Mouse (Mus musculus): Measurements from ENCODE around the gene Jak1.

Jak1 gene

DNA sequence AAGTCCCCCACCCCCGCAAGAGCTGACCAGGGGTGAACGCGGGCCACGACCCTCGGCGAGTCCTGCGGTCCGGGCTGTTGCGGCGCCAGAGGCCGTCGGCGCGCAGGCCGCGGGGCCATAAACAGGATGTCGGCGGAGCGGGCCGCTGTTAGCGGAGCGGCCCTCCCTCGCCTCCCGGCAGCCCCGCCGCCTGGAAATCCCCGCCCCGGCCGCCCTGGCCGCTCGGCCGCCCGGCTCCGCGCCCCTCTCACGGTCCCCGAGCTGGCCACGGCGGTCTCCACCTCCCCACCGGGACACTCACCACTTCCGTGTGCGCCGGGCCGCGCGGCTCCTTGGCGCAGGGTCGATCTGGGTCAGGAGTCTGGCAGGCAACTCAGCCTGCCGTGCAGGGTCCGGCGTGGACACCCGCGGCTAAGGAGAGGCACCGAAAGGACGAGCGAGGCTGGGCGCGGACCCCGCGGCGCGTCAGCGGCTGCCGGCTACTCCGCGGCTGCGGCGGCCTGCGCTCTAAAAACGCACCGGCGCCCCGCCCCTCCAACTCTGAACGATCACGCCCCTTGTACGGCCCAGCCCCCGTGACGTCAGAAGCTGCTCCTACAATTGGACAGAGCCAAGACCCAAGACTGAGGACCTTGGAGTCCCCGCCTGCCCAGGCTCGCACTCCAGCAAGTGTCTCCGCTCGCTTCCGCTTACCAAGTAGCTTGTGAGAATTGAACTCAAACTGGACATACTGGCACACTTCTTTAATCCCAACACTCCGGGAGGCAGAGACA lies at the start of gene Jak1:
Jak1 (minus strand) TSS at position 542 of the 773 bp plus-strand sequence.
- DNase-seq, result peak; percentile 97

DNA sequence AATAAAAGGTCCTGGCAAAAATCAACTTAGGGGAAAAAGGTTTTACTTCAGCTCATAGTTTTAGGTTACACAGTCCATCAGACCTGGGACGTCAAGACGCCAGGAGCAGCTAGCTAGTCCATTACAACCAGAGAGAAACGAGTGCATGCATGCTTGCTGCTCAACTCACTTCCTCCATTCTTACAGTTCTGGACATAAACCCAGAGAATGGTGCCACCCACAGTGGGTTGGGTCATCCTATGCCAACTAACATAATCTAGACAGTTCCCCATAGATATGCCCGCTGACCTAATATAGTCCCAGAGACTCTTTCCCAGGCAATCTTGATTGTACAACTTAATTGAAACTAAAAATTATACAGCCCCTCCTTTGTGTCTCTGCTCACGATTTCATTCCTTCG lies 47.0 kb upstream of the Jak1 start:
- no peak for DNase-seq

DNA sequence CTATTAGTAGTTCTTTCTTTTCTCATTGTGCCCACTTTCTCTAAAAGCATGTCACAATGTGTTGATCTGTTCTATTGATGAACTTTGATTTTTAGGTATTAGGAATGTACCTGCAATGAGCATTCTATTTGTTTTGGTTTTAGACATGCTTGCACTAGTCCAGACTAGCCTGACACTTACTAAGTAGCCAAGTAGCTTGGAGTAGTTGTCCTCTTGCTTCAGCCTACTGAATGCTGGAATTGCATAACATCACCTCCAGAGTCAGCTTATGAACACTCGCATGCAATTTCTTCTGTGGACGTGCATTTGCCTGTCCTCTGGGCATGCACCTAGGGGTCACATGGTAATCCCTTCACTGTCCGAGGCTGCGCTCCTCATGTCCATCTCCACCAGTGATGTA lies 43.1 kb upstream of the Jak1 start:
- no peak for DNase-seq

DNA sequence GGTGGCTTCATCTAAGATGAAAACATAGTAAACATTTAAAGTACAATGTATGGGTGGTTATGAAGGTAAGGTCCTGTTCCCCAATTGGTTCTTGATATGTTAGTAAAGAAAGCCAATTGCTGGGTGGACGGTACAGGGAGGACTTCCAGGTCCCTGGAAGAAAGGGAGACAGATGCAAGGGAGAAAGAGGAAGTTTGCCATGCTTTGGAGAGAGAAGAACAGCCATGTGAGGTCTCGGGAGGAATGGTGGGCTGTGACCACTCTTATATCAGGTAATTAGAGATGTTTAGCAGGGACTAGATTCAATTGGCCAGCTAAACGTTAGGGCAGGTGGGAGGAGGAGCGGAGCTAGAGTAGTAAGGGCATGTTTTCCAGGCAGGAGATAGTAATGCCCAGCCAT lies 42.2 kb upstream of the Jak1 start:
- no peak for DNase-seq

DNA sequence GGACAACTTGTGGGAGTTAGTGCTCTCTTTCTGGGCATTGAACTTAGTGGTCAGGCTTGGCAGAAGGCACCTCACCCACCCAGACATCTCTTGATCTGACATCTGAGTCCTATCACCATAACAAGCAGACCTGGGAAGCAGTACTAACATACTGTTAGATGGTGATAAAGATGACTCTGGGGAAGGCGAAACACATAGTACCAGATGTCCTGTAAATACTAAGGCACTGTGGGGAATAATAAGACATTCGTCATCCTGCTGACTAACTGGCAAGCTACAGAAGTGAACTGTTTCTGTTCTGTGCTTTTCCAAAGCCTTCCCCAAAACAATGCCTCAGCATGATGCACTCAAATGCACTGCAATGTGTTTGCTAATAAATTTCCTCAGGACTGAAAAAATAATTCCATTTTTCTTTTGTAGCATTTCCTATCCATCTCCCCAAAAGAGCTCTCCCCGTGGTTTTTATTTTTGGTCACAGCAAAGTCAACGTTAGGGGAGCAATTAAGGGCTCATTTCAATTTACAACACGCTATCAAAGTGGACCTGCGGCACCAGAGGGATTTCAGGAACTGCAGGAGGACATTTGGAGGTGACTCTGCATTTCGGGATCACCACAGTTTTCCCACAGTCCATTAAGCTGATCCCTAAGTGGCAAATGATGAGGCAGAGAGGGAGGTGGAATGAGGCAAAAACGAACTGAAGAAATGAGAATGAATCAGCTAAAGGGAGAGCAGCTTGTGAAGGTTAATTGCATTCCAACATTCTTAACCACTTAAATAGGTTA lies 41.2 kb upstream of the Jak1 start:
- DNase-seq, result no peak

DNA sequence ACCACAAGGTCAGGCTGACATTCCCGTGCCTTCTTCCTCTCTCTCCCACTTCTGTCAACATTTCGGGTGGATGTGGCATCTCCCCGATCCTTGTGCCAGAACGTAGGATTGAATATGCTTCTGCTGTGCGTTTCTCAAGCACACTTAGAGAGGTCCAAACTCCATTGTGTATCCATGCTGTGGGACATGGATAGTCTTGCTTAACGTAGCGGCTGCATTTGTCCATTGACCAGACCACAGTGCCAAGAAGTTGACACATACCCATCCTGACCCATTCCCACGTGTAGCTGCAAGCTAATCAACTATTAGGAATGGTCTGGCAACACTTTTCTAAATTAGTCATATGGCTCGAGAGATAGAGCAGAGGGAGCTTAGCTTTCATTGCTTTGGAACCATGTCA lies 40.0 kb upstream of the Jak1 start:
- DNase-seq, result no peak

DNA sequence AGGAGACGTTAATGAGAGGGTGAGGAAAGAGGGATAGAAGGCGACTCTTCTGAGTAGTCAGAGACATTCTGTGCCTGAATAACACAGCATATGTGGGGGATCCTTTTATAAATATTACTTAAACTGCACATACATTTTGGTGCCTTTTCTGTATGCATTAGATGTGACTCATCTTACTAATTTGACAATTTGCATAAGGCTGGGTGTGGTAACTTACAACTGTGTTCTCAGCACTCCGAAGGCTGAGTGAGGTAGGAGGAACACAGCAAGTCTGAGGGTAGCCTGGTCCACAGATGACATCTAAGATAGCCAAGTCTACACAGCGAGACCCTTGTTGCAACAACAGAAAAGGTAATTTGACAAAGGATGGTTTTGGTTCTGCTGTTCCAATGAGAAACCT lies 39.0 kb upstream of the Jak1 start:
- DNase-seq, result no peak

DNA sequence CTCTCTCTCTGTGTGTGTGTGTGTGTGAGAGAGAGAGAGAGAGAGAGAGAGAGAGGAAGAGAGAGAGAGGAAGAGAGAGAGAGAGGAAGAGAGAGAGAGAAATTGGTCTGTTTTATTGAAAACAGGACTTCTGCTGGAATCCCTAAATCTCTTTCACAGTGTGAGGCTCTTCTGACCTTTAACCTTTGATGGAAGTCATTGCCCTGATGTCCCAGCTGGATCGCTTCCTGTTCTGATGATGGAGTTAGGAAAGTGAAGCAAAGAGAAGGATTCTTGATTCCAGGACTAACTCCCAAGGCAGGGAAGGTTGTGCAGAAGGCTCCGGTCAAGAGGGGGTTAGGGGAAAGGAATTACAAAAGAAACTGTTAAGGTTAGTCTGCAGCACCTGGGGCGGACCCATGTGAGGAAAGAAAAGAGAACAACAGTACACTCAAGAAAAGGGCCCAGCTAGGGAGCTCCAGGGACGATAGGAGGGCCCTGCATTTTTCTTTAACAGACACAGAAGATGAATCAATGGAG lies 35.4 kb upstream of the Jak1 start:
- DNase-seq, result no peak

DNA sequence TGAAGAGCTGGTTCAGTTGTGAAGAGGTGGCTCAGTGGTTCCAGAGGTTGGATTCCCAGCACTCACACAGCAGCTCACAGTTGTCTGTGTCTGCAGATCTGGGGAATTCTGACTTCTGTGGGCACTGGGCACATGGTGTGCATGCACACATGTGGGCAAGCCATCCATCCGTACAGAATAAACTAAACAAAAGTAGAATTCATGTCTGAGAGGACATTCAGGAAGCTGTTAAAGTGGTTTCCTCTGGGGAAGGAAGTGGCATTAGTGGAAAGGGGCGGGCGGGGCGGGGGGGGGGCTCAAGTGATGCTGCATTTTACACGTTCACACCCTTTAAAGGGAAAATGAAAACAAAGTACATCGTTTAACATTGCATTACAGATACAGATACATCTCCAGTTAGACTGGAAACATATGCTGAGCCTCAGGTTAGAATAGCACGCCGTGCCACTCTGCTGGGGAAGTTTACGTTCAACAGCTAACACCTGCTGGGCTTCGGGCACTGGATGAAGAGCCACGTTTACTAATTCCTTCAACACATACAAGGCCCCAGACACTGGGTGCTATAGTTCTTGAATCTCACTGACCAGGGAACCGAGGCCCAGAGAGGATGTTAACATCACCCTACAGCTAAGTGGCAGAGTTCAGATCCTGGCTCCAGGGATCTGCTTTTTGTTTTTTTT lies 33.4 kb upstream of the Jak1 start:
- DNase-seq, result no peak

DNA sequence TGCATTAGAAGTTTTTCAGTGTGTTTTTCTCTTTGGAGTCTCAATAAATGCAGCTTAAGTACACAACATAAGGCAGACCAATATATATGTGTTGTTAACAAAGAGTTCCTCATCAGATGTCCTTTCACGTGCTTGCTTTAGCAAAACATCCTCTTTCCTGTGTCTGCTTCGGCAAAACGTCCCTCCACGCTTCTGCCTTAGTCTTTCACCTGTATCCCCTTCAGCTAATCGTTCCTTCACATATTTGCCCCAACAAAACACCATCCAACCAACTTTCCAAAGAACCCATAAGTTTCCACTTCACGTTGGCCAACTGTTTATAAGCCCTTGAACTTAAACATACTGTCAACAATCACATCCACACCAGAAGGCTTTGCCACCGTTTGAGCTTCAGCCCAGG lies 31.8 kb upstream of the Jak1 start:
- DNase-seq, result no peak

DNA sequence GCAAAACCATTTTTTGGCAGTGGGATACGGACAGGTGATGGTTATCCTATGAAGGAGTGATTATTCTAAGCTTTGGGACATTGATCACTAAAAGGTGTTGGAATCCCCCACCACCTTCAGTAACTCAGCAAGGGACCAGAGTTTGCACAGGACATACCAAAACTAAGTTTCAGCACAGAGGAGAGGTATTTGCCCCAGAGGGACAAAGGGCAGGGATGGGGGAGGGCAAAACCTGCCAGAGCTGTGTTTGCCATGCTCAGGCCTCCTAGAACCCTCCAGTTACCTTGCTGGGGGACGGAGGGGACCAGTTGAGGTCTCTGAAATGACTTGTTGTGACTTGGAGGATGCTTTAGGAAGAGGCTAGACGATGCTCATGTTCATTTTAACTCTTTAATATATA lies 30.7 kb upstream of the Jak1 start:
- no peak for DNase-seq

DNA sequence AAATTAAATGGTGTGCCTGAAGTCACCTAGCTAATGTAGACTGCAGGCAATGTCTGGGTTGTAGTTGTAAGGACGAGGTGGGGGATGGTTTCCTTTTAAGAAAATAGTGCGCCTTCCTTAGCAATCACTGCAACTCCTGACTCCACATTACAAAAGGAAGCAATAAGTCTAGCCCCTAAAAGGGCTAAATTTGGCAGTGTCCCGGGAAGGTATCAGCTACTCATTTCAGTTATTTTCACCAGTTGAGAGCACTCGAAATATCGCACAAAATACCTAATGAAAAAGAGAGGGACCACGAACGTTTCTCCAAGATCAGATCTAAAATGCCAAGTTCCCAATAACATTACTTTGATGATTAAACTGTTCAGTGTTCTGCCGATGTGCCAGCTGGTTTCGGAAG lies 28.6 kb upstream of the Jak1 start:
- DNase-seq, result no peak

DNA sequence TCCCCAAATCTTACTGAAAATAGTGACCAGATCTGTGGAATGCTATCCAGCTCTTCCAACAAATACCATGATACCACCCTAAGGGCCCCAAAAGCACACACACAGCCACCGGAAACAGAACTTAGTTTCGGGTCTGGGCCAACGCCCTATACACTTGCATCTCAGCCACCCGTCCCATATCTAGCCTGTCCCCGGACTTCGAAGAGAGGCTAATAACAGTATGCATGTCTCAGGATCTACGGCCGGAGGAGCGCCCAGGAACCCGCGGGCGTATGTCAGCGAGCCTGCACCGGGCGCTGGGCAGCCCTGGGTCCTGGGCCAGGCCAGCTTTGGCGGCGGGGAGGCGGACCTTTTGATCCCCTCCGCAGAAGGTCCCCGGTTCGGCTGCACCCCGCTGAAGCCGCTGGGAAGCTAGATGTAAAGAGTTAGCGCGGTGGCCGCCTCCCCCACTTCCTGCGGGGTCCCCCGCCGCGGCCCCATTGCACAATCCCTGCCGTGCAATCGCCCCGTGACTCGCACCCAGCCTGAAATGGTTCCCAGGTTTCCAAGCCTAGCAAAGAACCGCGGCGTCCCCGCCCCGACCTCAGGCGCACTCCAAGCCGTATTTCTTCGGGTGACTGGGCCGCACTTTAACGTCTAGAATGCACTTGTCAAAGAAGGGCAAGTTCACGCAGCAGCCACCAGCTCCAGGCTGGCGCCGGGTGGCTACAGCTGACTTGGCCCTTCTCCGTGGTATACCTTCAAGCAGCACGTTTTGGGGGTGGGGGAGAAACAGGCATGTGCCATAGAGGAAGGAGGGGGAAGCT lies 27.9 kb upstream of the Jak1 start:
- peak; percentile 66 for DNase-seq

DNA sequence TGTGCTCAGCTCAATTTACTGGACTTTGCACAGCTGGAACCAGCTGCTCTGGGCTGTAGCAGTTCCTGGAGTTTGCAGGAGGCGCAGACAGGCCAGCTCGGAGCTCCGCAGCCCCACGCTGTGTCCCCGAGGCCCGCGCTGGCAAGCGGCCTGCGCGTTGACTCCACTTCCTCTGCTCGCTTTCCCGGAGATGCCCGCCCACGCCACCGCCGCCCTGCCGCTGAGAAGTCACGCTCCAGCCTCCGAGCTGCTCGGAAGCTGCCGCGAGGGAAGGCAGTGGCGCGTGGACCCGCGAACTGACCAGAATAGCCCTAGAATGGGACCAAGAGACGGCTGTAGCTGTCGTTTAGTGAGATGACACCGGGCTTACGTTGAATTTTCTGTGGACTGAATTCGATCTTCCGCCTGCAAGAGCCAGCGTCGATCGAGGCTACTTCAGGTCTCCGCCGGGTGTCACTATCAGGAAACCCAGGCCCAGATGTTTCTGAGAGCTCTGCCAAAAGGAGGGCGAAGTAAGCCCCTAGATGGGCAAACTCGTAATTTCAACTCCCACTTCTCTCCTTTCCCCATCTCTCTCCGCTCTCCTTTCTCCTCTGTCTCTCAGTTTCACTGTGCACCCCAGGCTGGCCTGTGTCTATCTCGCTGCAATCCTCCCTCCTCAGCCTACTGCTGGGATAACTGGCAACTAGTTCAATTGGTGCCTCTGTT lies 27.1 kb upstream of the Jak1 start:
- DNase-seq, result peak; percentile 86

DNA sequence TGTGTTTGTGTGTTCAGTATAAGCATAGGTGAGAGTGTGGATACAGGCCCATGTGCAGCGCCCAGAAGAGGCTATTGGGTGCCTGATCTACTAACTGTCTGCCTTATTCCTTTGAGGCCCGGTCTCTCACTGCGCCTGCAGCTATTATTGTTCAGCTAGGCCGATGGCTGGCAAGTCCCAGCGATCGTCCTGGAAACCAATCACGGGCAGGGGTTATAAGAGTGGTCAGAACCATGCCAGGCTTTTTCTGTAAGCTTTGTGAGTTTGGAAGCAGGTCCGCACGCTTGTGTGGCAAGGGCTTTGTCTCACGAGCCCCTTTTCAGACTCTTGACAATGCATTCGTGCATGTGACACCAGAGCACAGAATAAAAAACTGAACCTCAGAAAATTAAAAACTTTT lies 23.2 kb upstream of the Jak1 start:
- DNase-seq, result no peak

DNA sequence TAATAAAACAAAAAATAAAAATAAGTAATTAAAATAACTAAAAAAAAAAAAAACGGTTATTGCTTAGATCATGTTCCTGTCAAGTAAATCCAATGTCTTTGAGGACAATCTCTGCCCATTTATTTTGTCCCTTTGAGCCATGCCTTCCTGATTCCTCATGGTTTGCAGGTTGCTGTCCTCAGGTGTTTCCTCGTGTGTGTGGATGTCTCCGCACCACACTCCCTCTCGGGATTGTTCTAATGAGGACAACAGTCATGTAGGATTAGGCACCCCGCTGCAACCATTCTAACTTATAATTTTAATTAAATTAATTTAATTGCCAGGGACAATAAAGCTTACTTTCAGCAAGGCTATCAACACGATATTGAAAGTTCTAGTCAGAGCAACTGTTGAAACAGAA lies 21.5 kb upstream of the Jak1 start:
- DNase-seq, result no peak

DNA sequence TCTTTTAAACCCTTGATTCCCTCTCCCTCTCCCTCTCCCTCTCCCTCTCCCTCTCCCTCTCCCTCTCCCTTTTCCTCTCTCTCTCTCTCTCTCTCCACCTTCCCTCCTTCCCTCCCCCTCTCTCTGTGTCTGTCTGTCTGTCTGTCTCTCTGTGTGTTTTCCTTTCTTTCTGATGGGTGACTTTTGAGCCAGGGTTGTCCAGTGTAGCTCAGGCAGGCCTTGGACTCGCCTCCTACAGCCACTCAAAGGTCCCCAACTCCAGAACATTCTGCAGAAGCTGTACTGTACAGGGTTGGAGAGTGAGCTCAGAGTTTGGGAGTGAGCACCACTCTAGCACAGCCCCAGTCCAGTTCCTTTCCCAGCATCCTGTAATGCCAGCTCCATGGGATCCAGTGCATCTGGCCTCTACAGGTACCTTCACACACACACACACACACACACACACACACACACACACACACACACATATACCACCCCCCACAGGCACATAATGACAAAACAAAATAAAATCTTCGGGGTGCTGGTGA lies 20.9 kb upstream of the Jak1 start:
- DNase-seq, result no peak

DNA sequence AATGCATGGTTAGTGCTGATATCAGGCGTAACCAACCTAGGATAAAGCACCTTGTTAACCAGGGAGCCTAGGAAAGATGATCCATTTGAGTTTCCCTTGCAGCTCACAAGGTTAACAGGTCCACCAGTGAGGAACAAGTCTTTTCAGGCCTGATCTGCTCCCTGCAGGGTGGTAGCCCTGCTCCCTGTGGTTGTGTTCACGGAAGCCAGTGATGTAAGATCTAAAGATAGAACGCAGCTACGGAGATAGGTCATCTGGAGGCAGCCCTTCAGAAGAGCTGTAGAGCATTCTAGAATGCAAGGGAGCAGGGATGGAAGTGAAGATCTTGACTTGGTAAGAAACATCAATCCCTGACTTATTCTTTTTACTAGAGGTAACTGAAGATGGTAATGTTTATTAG lies 18.9 kb upstream of the Jak1 start:
- no peak for DNase-seq

DNA sequence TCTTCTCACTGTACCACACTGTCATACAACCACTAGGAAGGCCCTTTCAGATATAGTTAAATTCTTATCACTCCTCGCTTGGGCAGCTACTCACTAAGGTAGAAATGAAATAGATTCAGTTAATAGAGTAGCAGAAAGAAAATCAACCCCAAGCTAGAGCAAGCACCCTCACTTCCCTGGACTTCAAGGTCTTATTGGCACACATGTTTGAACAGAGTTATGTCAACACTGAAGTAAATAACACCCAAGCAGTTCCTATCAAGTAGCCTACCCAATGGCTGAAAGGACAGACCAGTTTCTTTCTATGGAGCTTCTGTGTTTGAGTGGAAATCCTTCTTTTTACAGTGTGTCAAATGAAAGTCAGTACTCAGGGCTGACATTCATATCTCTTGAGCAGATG lies 17.2 kb upstream of the Jak1 start:
- DNase-seq, result no peak

DNA sequence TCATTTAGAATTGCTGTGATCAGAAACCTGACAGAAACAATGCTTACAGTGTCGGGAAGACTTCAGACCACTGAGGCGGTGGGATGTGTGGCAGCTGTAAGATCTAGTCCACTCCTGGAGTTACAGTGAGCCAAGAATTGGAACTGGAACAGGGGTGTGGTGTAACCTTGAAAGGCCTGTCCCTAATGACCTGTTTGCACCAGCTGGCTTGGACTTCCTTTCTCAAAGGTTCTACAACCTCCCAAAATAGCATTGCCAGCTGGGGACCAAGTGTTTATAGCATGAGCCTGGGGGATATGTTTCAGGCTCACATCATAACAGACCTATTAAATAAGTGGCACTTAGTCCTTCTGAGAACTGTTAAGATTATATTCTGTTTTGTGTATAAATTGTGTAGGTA lies 15.0 kb upstream of the Jak1 start:
- DNase-seq, result no peak

DNA sequence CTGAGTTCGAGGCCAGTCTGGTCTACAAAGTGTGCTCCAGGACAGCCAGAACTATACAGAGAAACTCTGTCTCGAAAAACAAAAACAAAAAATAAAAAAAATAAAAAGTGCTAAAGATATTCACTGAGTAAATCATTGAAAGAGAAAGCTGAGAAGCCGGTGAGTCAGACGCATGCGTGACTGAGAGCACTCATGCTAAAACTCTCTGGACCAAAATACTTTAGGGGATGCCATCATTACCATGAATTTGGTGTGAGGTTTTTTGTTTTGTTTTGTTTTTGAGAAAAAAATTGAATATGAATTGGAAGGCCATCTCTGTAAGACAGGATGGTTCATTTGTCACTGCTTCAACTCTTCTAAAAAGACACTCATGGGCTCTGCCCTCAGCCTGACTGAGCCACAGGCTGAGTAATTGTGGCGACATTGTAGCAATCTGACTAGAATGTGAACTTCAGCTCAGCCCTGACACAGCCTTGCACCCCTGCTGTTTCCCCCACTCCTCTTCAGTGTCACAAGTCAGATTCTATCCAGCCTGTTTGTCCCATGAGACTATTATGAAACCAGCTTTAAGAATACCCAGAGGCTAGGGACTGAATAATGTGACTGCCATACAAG lies 11.5 kb upstream of the Jak1 start:
- no peak for DNase-seq

DNA sequence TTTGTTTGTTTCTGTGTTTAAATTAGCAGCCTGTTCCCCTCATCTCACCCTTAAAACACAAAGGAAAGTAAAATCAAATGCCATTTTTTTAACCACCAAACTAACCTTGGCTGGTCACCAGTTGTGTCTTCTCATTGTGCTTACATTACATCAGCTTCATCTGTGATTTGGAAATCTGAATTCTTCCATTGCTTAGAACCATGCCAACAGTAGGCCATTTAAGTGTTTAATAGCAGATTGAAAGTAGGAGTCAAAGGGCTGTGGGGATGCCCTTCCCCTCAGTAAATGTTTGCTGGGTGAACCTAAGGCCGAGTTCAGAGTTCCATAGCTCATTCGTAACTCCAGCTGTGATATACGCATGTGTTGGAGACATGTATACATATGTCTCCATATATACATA lies 10.8 kb upstream of the Jak1 start:
- no peak for DNase-seq
